Mouse (Mus musculus): ENCODE data around the gene Gid4. TPM values are rescaled to one million over a fixed set of nuclear protein-coding genes. Genes with fewer than 3 reads are reported as not detected.
"Not testable (repeated sequence)": the region's sequence is repeated elsewhere in the genome, so short reads cannot be mapped to it uniquely, and the experiment has no call there.

Gene Gid4
- polyA plus RNA-seq, 1 experiment from 2014 or later: 19.3 TPM

- not testable (repeated sequence) for H3K4me2 ChIP-seq; ATAC-seq (replicated peaks; ENCODE audit: insufficient number of reproducible peaks, low FRiP score, low TSS enrichment); H3K27me3 ChIP-seq (ENCODE audit: control insufficient read depth, insufficient read depth, low read length); H3K27ac ChIP-seq (ENCODE audit: low read depth, low read length); H3K4me3 ChIP-seq (ENCODE audit: low read depth, low read length); H3K9ac ChIP-seq (ENCODE audit: low read depth, low read length); H3K9me3 ChIP-seq (replicated peaks; ENCODE audit: control insufficient read depth, low read length); H3K4me1 ChIP-seq (ENCODE audit: control insufficient read depth, insufficient read depth, low read length)
- 36% methylated on average over 1 of the region's 1 CpGs for WGBS (ENCODE audit: insufficient replicate concordance)
- peaks cover 15% of the 10 kb centered on the region for H3K36me3 ChIP-seq (ENCODE audit: control insufficient read depth, insufficient read depth, low read length)
Measured at GRCm38 (mm10) chr11:60439621-60440020, 22.7 kb downstream of the Gid4 start.

GRCm38 (mm10) chr11:60440176-60440575 lies 23.2 kb downstream of the Gid4 start:
- Histone ChIP-seq H3K27ac (ENCODE audit: low read depth, low read length) (no peak overlapping the region), H3K4me3 (ENCODE audit: low read depth, low read length) (no peak overlapping the region), H3K9me3 (replicated peaks; ENCODE audit: control insufficient read depth, low read length) (no peaks in the 10 kb centered on the region), H3K4me1 (ENCODE audit: control insufficient read depth, insufficient read depth, low read length) (no peaks in the 10 kb centered on the region), H3K27me3 (ENCODE audit: control insufficient read depth, insufficient read depth, low read length) (no peaks in the 10 kb centered on the region), H3K9ac (ENCODE audit: low read depth, low read length) (no peak overlapping the region), H3K4me2 (no peak overlapping the region), H3K36me3 (ENCODE audit: control insufficient read depth, insufficient read depth, low read length) (peaks cover 15% of the 10 kb centered on the region)
- 49% methylated on average over 7 of the region's 7 CpGs for WGBS (ENCODE audit: insufficient replicate concordance)
- no peak for ATAC-seq (replicated peaks; ENCODE audit: insufficient number of reproducible peaks, low FRiP score, low TSS enrichment)

- H3K36me3 ChIP-seq (ENCODE audit: control insufficient read depth, insufficient read depth, low read length): peaks cover 10% of the 10 kb centered on the region; the same call in 1 of the 2 replicates
- no peak overlapping the region for H3K4me3 ChIP-seq (ENCODE audit: low read depth, low read length)
- H3K9ac ChIP-seq (ENCODE audit: low read depth, low read length): no peak overlapping the region
- H3K4me2 ChIP-seq: no peak overlapping the region
- H3K4me1 ChIP-seq (ENCODE audit: control insufficient read depth, insufficient read depth, low read length): no peaks in the 10 kb centered on the region
- no peaks in the 10 kb centered on the region for H3K9me3 ChIP-seq (replicated peaks; ENCODE audit: control insufficient read depth, low read length)
- no peaks in the 10 kb centered on the region for H3K27me3 ChIP-seq (ENCODE audit: control insufficient read depth, insufficient read depth, low read length)
- no peak overlapping the region for H3K27ac ChIP-seq (ENCODE audit: low read depth, low read length)
- WGBS (ENCODE audit: insufficient replicate concordance): 83% methylated on average over 6 of the region's 6 CpGs
- no peak for ATAC-seq (replicated peaks; ENCODE audit: insufficient number of reproducible peaks, low FRiP score, low TSS enrichment)
Measured at GRCm38 (mm10) chr11:60442896-60443295, 26.0 kb downstream of the Gid4 start.

- ATAC-seq (replicated peaks; ENCODE audit: insufficient number of reproducible peaks, low FRiP score, low TSS enrichment): no peak
- H3K9ac ChIP-seq (ENCODE audit: low read depth, low read length): no peak overlapping the region
- H3K4me2 ChIP-seq: no peak overlapping the region
- no peak overlapping the region for H3K4me3 ChIP-seq (ENCODE audit: low read depth, low read length)
- no peaks in the 10 kb centered on the region for H3K4me1 ChIP-seq (ENCODE audit: control insufficient read depth, insufficient read depth, low read length)
- peaks cover 7% of the 10 kb centered on the region; the same call in 1 of the 2 replicates for H3K36me3 ChIP-seq (ENCODE audit: control insufficient read depth, insufficient read depth, low read length)
- H3K27me3 ChIP-seq (ENCODE audit: control insufficient read depth, insufficient read depth, low read length): no peaks in the 10 kb centered on the region
- H3K9me3 ChIP-seq (replicated peaks; ENCODE audit: control insufficient read depth, low read length): no peaks in the 10 kb centered on the region
- H3K27ac ChIP-seq (ENCODE audit: low read depth, low read length): no peak overlapping the region
- WGBS (ENCODE audit: insufficient replicate concordance): 73% methylated on average over 4 of the region's 4 CpGs
Measured at GRCm38 (mm10) chr11:60444007-60444406, 27.1 kb downstream of the Gid4 start.

GRCm38 (mm10) chr11:60454080-60454744 lies 37.3 kb downstream of the Gid4 start, which contains the start of gene Drg2:
Gene Drg2, plus strand, starts transcription at chr11:60454591.
- Histone ChIP-seq H3K36me3 (ENCODE audit: control insufficient read depth, insufficient read depth, low read length) (peaks cover 8% of the 10 kb centered on the region), H3K27ac (ENCODE audit: low read depth, low read length) (peak within 1 kb of the TSS; percentile 41; the same call in 1 of the 2 replicates), H3K4me1 (ENCODE audit: control insufficient read depth, insufficient read depth, low read length) (peaks cover 10% of the 10 kb centered on the region), H3K9ac (ENCODE audit: low read depth, low read length) (peak within 1 kb of the TSS; percentile 86), H3K27me3 (ENCODE audit: control insufficient read depth, insufficient read depth, low read length) (no peaks in the 10 kb centered on the region), H3K9me3 (replicated peaks; ENCODE audit: control insufficient read depth, low read length) (no peaks in the 10 kb centered on the region), H3K4me2 (peak within 1 kb of the TSS; percentile 96), H3K4me3 (ENCODE audit: low read depth, low read length) (peak within 1 kb of the TSS; percentile 86)
- 5% methylated on average over 27 of the region's 27 CpGs for WGBS (ENCODE audit: insufficient replicate concordance)
- ATAC-seq (replicated peaks; ENCODE audit: insufficient number of reproducible peaks, low FRiP score, low TSS enrichment): peak; percentile 78; the same call in 1 of the 2 replicates

- Histone ChIP-seq H3K27ac (ENCODE audit: low read depth, low read length) (peak overlapping the region; percentile 41; the same call in 1 of the 2 replicates), H3K4me2 (peak overlapping the region; percentile 96), H3K4me1 (ENCODE audit: control insufficient read depth, insufficient read depth, low read length) (peaks cover 10% of the 10 kb centered on the region), H3K4me3 (ENCODE audit: low read depth, low read length) (peak overlapping the region; percentile 86), H3K9me3 (replicated peaks; ENCODE audit: control insufficient read depth, low read length) (no peaks in the 10 kb centered on the region), H3K36me3 (ENCODE audit: control insufficient read depth, insufficient read depth, low read length) (peaks cover 8% of the 10 kb centered on the region), H3K27me3 (ENCODE audit: control insufficient read depth, insufficient read depth, low read length) (no peaks in the 10 kb centered on the region), H3K9ac (ENCODE audit: low read depth, low read length) (peak overlapping the region; percentile 86)
- ATAC-seq (replicated peaks; ENCODE audit: insufficient number of reproducible peaks, low FRiP score, low TSS enrichment): no peak
- under 1% methylated on average over 17 of the region's 17 CpGs for WGBS (ENCODE audit: insufficient replicate concordance)
Measured at GRCm38 (mm10) chr11:60454745-60455087, 37.8 kb downstream of the Gid4 start.

GRCm38 (mm10) chr11:60457973-60458372 lies 41.0 kb downstream of the Gid4 start:
- no peak overlapping the region for H3K4me2 ChIP-seq
- no peak overlapping the region for H3K9ac ChIP-seq (ENCODE audit: low read depth, low read length)
- WGBS (ENCODE audit: insufficient replicate concordance): 92% methylated on average over 1 of the region's 1 CpGs
- no peak overlapping the region for H3K27ac ChIP-seq (ENCODE audit: low read depth, low read length)
- H3K27me3 ChIP-seq (ENCODE audit: control insufficient read depth, insufficient read depth, low read length): no peaks in the 10 kb centered on the region
- H3K4me1 ChIP-seq (ENCODE audit: control insufficient read depth, insufficient read depth, low read length): peaks cover 10% of the 10 kb centered on the region
- no peaks in the 10 kb centered on the region for H3K9me3 ChIP-seq (replicated peaks; ENCODE audit: control insufficient read depth, low read length)
- no peak for ATAC-seq (replicated peaks; ENCODE audit: insufficient number of reproducible peaks, low FRiP score, low TSS enrichment)
- H3K36me3 ChIP-seq (ENCODE audit: control insufficient read depth, insufficient read depth, low read length): peaks cover 22% of the 10 kb centered on the region
- H3K4me3 ChIP-seq (ENCODE audit: low read depth, low read length): no peak overlapping the region

GRCm38 (mm10) chr11:60465943-60466380 lies 49.0 kb downstream of the Gid4 start:
- 88% methylated on average over 2 of the region's 2 CpGs for WGBS (ENCODE audit: insufficient replicate concordance)

GRCm38 (mm10) chr11:60469039-60469438 lies 52.1 kb downstream of the Gid4 start, which contains the start of gene Myo15:
Gene Myo15, plus strand, starts transcription at chr11:60469339.
- Histone ChIP-seq H3K9ac (ENCODE audit: low read depth, low read length) (no peak within 1 kb of the TSS), H3K4me1 (ENCODE audit: control insufficient read depth, insufficient read depth, low read length) (peaks cover 6% of the 10 kb centered on the region; the same call in 1 of the 2 replicates), H3K27me3 (ENCODE audit: control insufficient read depth, insufficient read depth, low read length) (no peaks in the 10 kb centered on the region), H3K27ac (ENCODE audit: low read depth, low read length) (no peak within 1 kb of the TSS), H3K4me3 (ENCODE audit: low read depth, low read length) (no peak within 1 kb of the TSS), H3K4me2 (no peak within 1 kb of the TSS), H3K9me3 (replicated peaks; ENCODE audit: control insufficient read depth, low read length) (no peaks in the 10 kb centered on the region), H3K36me3 (ENCODE audit: control insufficient read depth, insufficient read depth, low read length) (peaks cover 20% of the 10 kb centered on the region)
- 91% methylated on average over 3 of the region's 3 CpGs for WGBS (ENCODE audit: insufficient replicate concordance)
- no peak for ATAC-seq (replicated peaks; ENCODE audit: insufficient number of reproducible peaks, low FRiP score, low TSS enrichment)

More at GRCm38 (mm10) chr11:60465943-60466380, 49.0 kb downstream of the Gid4 start:
- H3K4me3 ChIP-seq (ENCODE audit: low read depth, low read length): no peak overlapping the region
- no peak overlapping the region for H3K9ac ChIP-seq (ENCODE audit: low read depth, low read length)
- H3K27me3 ChIP-seq (ENCODE audit: control insufficient read depth, insufficient read depth, low read length): no peaks in the 10 kb centered on the region
- H3K9me3 ChIP-seq (replicated peaks; ENCODE audit: control insufficient read depth, low read length): no peaks in the 10 kb centered on the region
- H3K27ac ChIP-seq (ENCODE audit: low read depth, low read length): no peak overlapping the region
- H3K4me2 ChIP-seq: no peak overlapping the region
- no peak for ATAC-seq (replicated peaks; ENCODE audit: insufficient number of reproducible peaks, low FRiP score, low TSS enrichment)
- peaks cover 39% of the 10 kb centered on the region for H3K36me3 ChIP-seq (ENCODE audit: control insufficient read depth, insufficient read depth, low read length)
- H3K4me1 ChIP-seq (ENCODE audit: control insufficient read depth, insufficient read depth, low read length): no peaks in the 10 kb centered on the region

Data from heart, embryonic 11.5 days (tissue).